ENCODE assay signal across 8 mouse cellular contexts in genomic region chr10:84576395-84577070, GRCm38 (mm10). TPM values are rescaled to one million over a fixed set of nuclear protein-coding genes. Genes with fewer than 3 reads are reported as not detected.
DNase-seq lines count a peak whose midpoint lies in the region; ATAC-seq and TF ChIP-seq lines count a peak whose summit lies in the region.

Gene Tcp11l2 (plus strand): TSS chr10:84576626.

- no peak for TF ChIP-seq CTCF in Patski (IDR thresholded peaks at IDR 0.05)

- peak; percentile 69 for DNase-seq in Patski (ENCODE audit: low read depth, low spot score)
- peak; percentile 94 to 96 for DNase-seq in cerebellum, postnatal 14 days
- peak; percentile 89 for DNase-seq in frontal cortex, postnatal 14 days (ENCODE audit: low spot score in 2 of 2)
- peak; percentile 77 to 90 for DNase-seq in layer of hippocampus, postnatal 25 days (ENCODE audit: extremely low spot score in 1 of 2, low spot score in 1 of 2)
- DNase-seq in lung, postnatal 25 days (ENCODE audit: low spot score) = peak; percentile 96
- peak; percentile 97 for DNase-seq in retina, embryonic 14.5 days (ENCODE audit: low spot score)
- peak; percentile 95 for DNase-seq in thymus, postnatal 4 days

- CTCF ChIA-PET in Patski (lab: Charles Lee) = no interaction called here

- H3K4me2 ChIP-seq in hindbrain, embryonic 13.5 days = peak within 1 kb of the TSS; percentile 79

- ATAC-seq in Patski = peak; percentile 92
- peak; percentile 99 for ATAC-seq in hindbrain, embryonic 13.5 days (ENCODE audit: low FRiP score)

- POLR2A ChIA-PET in Patski (lab: Charles Lee) = interaction anchor here (0.7 kb wide), 1 partner anchor 46 kb away, joined by 3 read pairs; no protein-coding TSS in a partner anchor

- H3K4me1 ChIP-seq in hindbrain, embryonic 13.5 days (replicated peaks) = peaks cover 17% of the 10 kb centered on the region

- in situ Hi-C loops in Patski (cut with MboI; ENCODE audit: low pct_unique_long_range_greater_than_20kb) = no loop called here

- H3K9ac ChIP-seq in hindbrain, embryonic 13.5 days = peak within 1 kb of the TSS; percentile 86

- peak within 1 kb of the TSS; percentile 81 for H3K4me3 ChIP-seq in hindbrain, embryonic 13.5 days

- no peaks in the 10 kb centered on the region for H3K36me3 ChIP-seq in hindbrain, embryonic 13.5 days

- WGBS in hindbrain, embryonic 13.5 days = under 1% methylated on average over 46 of the region's 46 CpGs

- H3K27me3 ChIP-seq in Patski = no peaks in the 10 kb centered on the region
- H3K27me3 ChIP-seq in hindbrain, embryonic 13.5 days = peaks cover 3% of the 10 kb centered on the region; the same call in 1 of the 2 replicates

- H3K27ac ChIP-seq in hindbrain, embryonic 13.5 days = peak within 1 kb of the TSS; percentile 80

- H3K9me3 ChIP-seq in hindbrain, embryonic 13.5 days = no peaks in the 10 kb centered on the region

RNA-seq across cellular contexts. Expression of gene Tcp11l2, which starts in this region (rescaled TPM):
- polyA plus RNA-seq in Patski (2021) = 33.0 TPM
- polyA plus RNA-seq in hindbrain, embryonic 13.5 days (2015; fragmentation: Nextera tagmentation; extraction: Ambion mirVana) = 24.0 and 25.5 TPM in 2 replicates
- 10 to 100 TPM; 27.0 to 28.1 TPM for total RNA-seq in layer of hippocampus, postnatal 25 days (2021)

Comparison
In these comparisons a context has a peak if more than half of its experiments do, and no peak if none do; other contexts are left out.
1. Peak in every context shown above with its lines: DNase-seq, ATAC-seq, H3K4me3 ChIP-seq and H3K27ac ChIP-seq.